Mouse (Mus musculus) ES-E14 (cell line): ENCODE measurements around the gene Ldhc. TPM values are rescaled to one million over a fixed set of nuclear protein-coding genes. Genes with fewer than 3 reads are reported as not detected.
"Not testable (repeated sequence)": the region's sequence is repeated elsewhere in the genome, so short reads cannot be mapped to it uniquely, and the experiment has no call there.

Experiments
- DNase-seq: peaks from one replicate; pipeline ENCODE4 v3.0.0-alpha.2; 2013; ENCODE audit warnings: low read depth, low spot score
- H3K27ac ChIP-seq: 2 replicates; pipeline ENCODE4 v1.5.1; 2012; ENCODE audit warnings: low read depth, mild to moderate bottlenecking, low read length, moderate library complexity, mixed read lengths; ENCODE audit not compliant: poor library complexity, insufficient read depth, severe bottlenecking
- H3K36me3 ChIP-seq: 2 replicates; pipeline ENCODE4 v1.6.1; 2012; ENCODE audit warnings: mild to moderate bottlenecking, low read length, moderate library complexity, mixed read lengths; ENCODE audit not compliant: control insufficient read depth, poor library complexity, insufficient read depth, severe bottlenecking
- H3K4me1 ChIP-seq, 2 experiments: fragments of 150-350 bp in 1 of 2; sonication (generic) in 1 of 2; 2 replicates each; pipeline ENCODE4 v1.6.1; 2012; ENCODE audit warnings: low read length in 2 of 2, mild to moderate bottlenecking in 1 of 2, mixed read lengths in 1 of 2; ENCODE audit not compliant: control insufficient read depth in 2 of 2, insufficient read depth in 2 of 2, poor library complexity in 1 of 2
- H3K4me3 ChIP-seq, 2 experiments: fragments of 150-350 bp in 1 of 2; sonication (generic) in 1 of 2; 2 replicates each; pipeline ENCODE4 v1.5.1; 2012; ENCODE audit warnings: low read length in 2 of 2, low read depth in 1 of 2, mild to moderate bottlenecking in 1 of 2, mixed read lengths in 1 of 2; ENCODE audit not compliant: insufficient read depth in 1 of 2, poor library complexity in 1 of 2, severe bottlenecking in 1 of 2
- H3K9ac ChIP-seq: 2 replicates; pipeline ENCODE4 v1.6.1; 2012; ENCODE audit warnings: low read depth, mild to moderate bottlenecking, low read length, mixed read lengths; ENCODE audit not compliant: poor library complexity, insufficient read depth, severe bottlenecking
- H3K9me3 ChIP-seq: fragments of 150-350 bp; sonication (generic); 2 replicates; pipeline ENCODE4 v1.6.1; 2012; ENCODE audit warnings: low read depth, mild to moderate bottlenecking, low read length; ENCODE audit not compliant: control insufficient read depth, insufficient read depth
- CHD2 ChIP-seq: IDR thresholded peaks from 2 replicates; pipeline ENCODE4 v1.6.1; 2014; ENCODE audit warnings: mild to moderate bottlenecking, low read depth, low read length, inconsistent platforms
- HCFC1 ChIP-seq: IDR thresholded peaks from 2 replicates; pipeline ENCODE4 v1.6.1; 2012; ENCODE audit warnings: low read length, inconsistent platforms, borderline replicate concordance; ENCODE audit not compliant: insufficient read depth
- MAFK ChIP-seq: IDR thresholded peaks from 2 replicates; pipeline ENCODE4 v1.6.1; 2014; ENCODE audit warnings: mild to moderate bottlenecking, low read depth, low read length, inconsistent platforms; ENCODE audit not compliant: insufficient read depth
- ZC3H11A ChIP-seq: IDR thresholded peaks from 2 replicates; pipeline ENCODE4 v1.6.1; 2012; ENCODE audit warnings: low read depth, mild to moderate bottlenecking, inconsistent platforms, low read length, borderline replicate concordance
- ZNF384 ChIP-seq: IDR thresholded peaks from 2 replicates; pipeline ENCODE4 v1.6.1; 2012; ENCODE audit warnings: low read depth, low read length, inconsistent platforms
- in situ Hi-C, 2 experiments: fragments of 600-800 bp; cut with MboI; formaldehyde crosslinking; loops; one replicate each; pipeline ENCODE4 v1.15.1; 2025; ENCODE audit warnings: low sequenced_read_pairs in 2 of 2, inconsistent platforms in 1 of 2; ENCODE audit not compliant: unreplicated experiment in 2 of 2
- total RNA-seq: library from RNA; depleted of rRNA; stranded (reverse); fragments of 300-350 nt; gene quantifications from 2 replicates; pipeline ENCODE4 v1.2.3, GENCODE M21; 2012; rRNA removed

The Ldhc gene
- total RNA-seq, result 3.4 and 3.9 TPM in 2 replicates

- 0 out of 4 replicates have a peak, but pooled peaks cover 0 to 2% of the 10 kb centered on the region in 2 experiments for H3K4me1 ChIP-seq
- H3K9me3 ChIP-seq, result no peaks in the 10 kb centered on the region
- no peak within 1 kb of the TSS for H3K9ac ChIP-seq
- H3K27ac ChIP-seq, result no peak within 1 kb of the TSS
- H3K36me3 ChIP-seq, result 0 out of 2 replicates have a peak, but pooled peaks cover 3% of the 10 kb centered on the region
- DNase-seq, result no peak
- TF ChIP-seq CHD2, result no peak
- no peak for TF ChIP-seq ZNF384
- TF ChIP-seq HCFC1, result no peak
- TF ChIP-seq MAFK, result no peak
- no peak for TF ChIP-seq ZC3H11A
- in situ Hi-C loops, result no loop called here
- H3K4me3 ChIP-seq, result 0 out of 4 replicates have a peak within 1 kb of the TSS, but pooled peaks of 1 of the 2 experiments have one; percentile 36
Measured at GRCm38 (mm10) chr7:46860996-46861395, at the start of gene Ldhc. Gene Ldhc, plus strand, starts transcription at chr7:46861203.

- H3K36me3 ChIP-seq, result peaks cover 28% of the 10 kb centered on the region
- no peak overlapping the region for H3K9ac ChIP-seq
- H3K9me3 ChIP-seq, result no peaks in the 10 kb centered on the region
- H3K4me3 ChIP-seq, result no peak overlapping the region
- DNase-seq, result no peak
- no peak for TF ChIP-seq CHD2
- TF ChIP-seq HCFC1, result no peak
- TF ChIP-seq MAFK, result no peak
- TF ChIP-seq ZC3H11A, result no peak
- TF ChIP-seq ZNF384, result no peak
- in situ Hi-C loops, result no loop called here
- H3K4me1 ChIP-seq, result no peaks in the 10 kb centered on the region
- H3K27ac ChIP-seq, result no peak overlapping the region
Measured at GRCm38 (mm10) chr7:46814012-46814411, 47.0 kb upstream of the Ldhc start.

- in situ Hi-C loops, result not testable (repeated sequence)
Measured at GRCm38 (mm10) chr7:46820876-46821632, 39.9 kb upstream of the Ldhc start.

GRCm38 (mm10) chr7:46827046-46827802 lies 33.8 kb upstream of the Ldhc start:
- Histone ChIP-seq H3K9ac (no peak overlapping the region), H3K9me3 (no peaks in the 10 kb centered on the region), H3K4me1 (peaks cover 2% of the 10 kb centered on the region in 2 experiments; a peak in 2 of 4 replicates), H3K4me3 (no peak overlapping the region), H3K27ac (no peak overlapping the region), H3K36me3 (peaks cover 14% of the 10 kb centered on the region)
- DNase-seq, result no peak
- in situ Hi-C loops, result no loop called here
- no peak for TF ChIP-seq HCFC1
- no peak for TF ChIP-seq ZC3H11A
- 0 out of 2 replicates have a peak, but pooled peaks have one; percentile 10 for TF ChIP-seq ZNF384

More at GRCm38 (mm10) chr7:46820876-46821632, 39.9 kb upstream of the Ldhc start:
- not testable (repeated sequence) for H3K27ac ChIP-seq, DNase-seq, H3K9ac ChIP-seq, H3K9me3 ChIP-seq, H3K4me3 ChIP-seq, H3K4me1 ChIP-seq
- H3K36me3 ChIP-seq, result peaks cover 31% of the 10 kb centered on the region
